In the genomic region with DNA sequence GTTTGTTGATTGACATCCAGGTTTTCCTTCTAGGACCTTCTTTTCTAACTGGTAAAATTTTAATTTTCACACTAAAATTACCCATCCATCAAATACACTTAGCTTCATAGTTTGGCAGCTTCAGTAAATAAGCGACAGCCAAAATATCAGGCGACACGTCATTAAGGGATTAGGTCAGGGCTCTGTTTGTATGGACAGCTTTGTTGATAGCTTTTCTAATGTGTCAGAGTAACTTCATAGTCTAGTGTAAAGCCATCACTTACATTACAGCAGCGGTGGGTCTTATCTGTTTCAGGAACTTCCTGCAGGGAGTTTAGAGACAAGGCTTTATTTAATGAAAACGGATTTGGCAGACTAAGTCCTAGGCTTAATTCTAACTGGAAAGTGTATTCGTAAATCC, we compare ENCODE assay signal across 19 mouse cellular contexts.
DNase-seq lines count a peak whose midpoint lies in the region; ATAC-seq and TF ChIP-seq lines count a peak whose summit lies in the region.
"Had no signal": no experiment of that assay in that cellular context is flagged by ENCODE, and none has a peak within 500 bp of the region (broad histone marks: within the 10 kb centered on the region; RNA-seq: fewer than 3 reads in every experiment).

No protein-coding gene starts in this region.

- H3K4me1 ChIP-seq in heart, postnatal 0 days (ENCODE audit: control insufficient read depth, insufficient read depth): no peaks in the 10 kb centered on the region
- H3K4me1 ChIP-seq in midbrain, embryonic 11.5 days (ENCODE audit: control insufficient read depth, insufficient read depth, low read length): peaks cover 5% of the 10 kb centered on the region
- H3K4me1 ChIP-seq in midbrain, embryonic 15.5 days: peaks cover 6% of the 10 kb centered on the region
- H3K4me1 ChIP-seq: embryonic facial prominence, embryonic 10.5 days; embryonic facial prominence, embryonic 12.5 days had no signal

- H3K27me3 ChIP-seq in heart, postnatal 0 days (ENCODE audit: control insufficient read depth, insufficient read depth, low read length): no peaks in the 10 kb centered on the region
- no peaks in the 10 kb centered on the region for H3K27me3 ChIP-seq in midbrain, embryonic 11.5 days (ENCODE audit: control insufficient read depth, insufficient read depth, low read length)
- no peaks in the 10 kb centered on the region for H3K27me3 ChIP-seq in midbrain, embryonic 15.5 days (replicated peaks)
- H3K27me3 ChIP-seq: embryonic facial prominence, embryonic 12.5 days; forebrain, embryonic 12.5 days; forebrain, embryonic 15.5 days had no signal

- ATAC-seq in heart, postnatal 0 days (ENCODE audit: insufficient read depth, low read depth): no peak
- no peak for ATAC-seq in midbrain, embryonic 11.5 days (ENCODE audit: low FRiP score)
- ATAC-seq in midbrain, embryonic 15.5 days (replicated peaks): no peak
- ATAC-seq: forebrain, postnatal 0 days had no signal

- H3K4me3 ChIP-seq in heart, postnatal 0 days (ENCODE audit: low read depth, low read length): no peak overlapping the region
- H3K4me3 ChIP-seq in midbrain, embryonic 11.5 days (ENCODE audit: low read depth, low read length): no peak overlapping the region
- no peak overlapping the region for H3K4me3 ChIP-seq in midbrain, embryonic 15.5 days
- H3K4me3 ChIP-seq: embryonic facial prominence, embryonic 10.5 days; embryonic facial prominence, embryonic 12.5 days; forebrain, embryonic 12.5 days; forebrain, embryonic 15.5 days had no signal

- WGBS in heart, postnatal 0 days: 44% methylated on average over 6 of the region's 6 CpGs
- 85% methylated on average over 6 of the region's 6 CpGs for WGBS in midbrain, embryonic 11.5 days
- WGBS in midbrain, embryonic 15.5 days: 76% methylated on average over 6 of the region's 6 CpGs

- TF ChIP-seq POLR2A in brain, embryonic 14.5 days (IDR thresholded peaks at IDR 0.05; ENCODE audit: borderline replicate concordance, extremely low read depth, insufficient read depth, insufficient read length, poor library complexity, severe bottlenecking): no peak

- H3K36me3 ChIP-seq in heart, postnatal 0 days (replicated peaks; ENCODE audit: control insufficient read depth, insufficient read depth, low read length): no peaks in the 10 kb centered on the region
- H3K36me3 ChIP-seq in midbrain, embryonic 11.5 days (ENCODE audit: control insufficient read depth, insufficient read depth, low read length): no peaks in the 10 kb centered on the region
- no peaks in the 10 kb centered on the region for H3K36me3 ChIP-seq in midbrain, embryonic 15.5 days (replicated peaks)
- H3K36me3 ChIP-seq: embryonic facial prominence, embryonic 10.5 days; embryonic facial prominence, embryonic 12.5 days; forebrain, embryonic 12.5 days; forebrain, embryonic 15.5 days had no signal

- H3K4me2 ChIP-seq in heart, postnatal 0 days (ENCODE audit: low read depth, low read length): no peak overlapping the region
- H3K4me2 ChIP-seq in midbrain, embryonic 11.5 days: no peak overlapping the region
- H3K4me2 ChIP-seq in midbrain, embryonic 15.5 days: no peak overlapping the region
- H3K4me2 ChIP-seq: embryonic facial prominence, embryonic 12.5 days; forebrain, embryonic 12.5 days; forebrain, embryonic 15.5 days had no signal

- H3K9me3 ChIP-seq in heart, postnatal 0 days (replicated peaks; ENCODE audit: control insufficient read depth, low read length): no peaks in the 10 kb centered on the region
- no peaks in the 10 kb centered on the region for H3K9me3 ChIP-seq in midbrain, embryonic 11.5 days (ENCODE audit: control insufficient read depth, low read length)
- H3K9me3 ChIP-seq in midbrain, embryonic 15.5 days: no peaks in the 10 kb centered on the region
- H3K9me3 ChIP-seq: embryonic facial prominence, embryonic 10.5 days; embryonic facial prominence, embryonic 12.5 days; forebrain, embryonic 12.5 days; forebrain, embryonic 15.5 days had no signal

- no peak for TF ChIP-seq EP300 in heart, postnatal 0 days (IDR thresholded peaks at IDR 0.05; ENCODE audit: low read depth)

- no peak overlapping the region for H3K9ac ChIP-seq in heart, postnatal 0 days (replicated peaks; ENCODE audit: low read depth, low read length)
- H3K9ac ChIP-seq in midbrain, embryonic 11.5 days (ENCODE audit: low read length): no peak overlapping the region
- H3K9ac ChIP-seq in midbrain, embryonic 15.5 days: no peak overlapping the region
- H3K9ac ChIP-seq: embryonic facial prominence, embryonic 12.5 days; forebrain, embryonic 12.5 days; forebrain, embryonic 15.5 days; forebrain, postnatal 0 days had no signal

- H3K27ac ChIP-seq in heart, postnatal 0 days (ENCODE audit: low read depth): no peak overlapping the region
- no peak overlapping the region for H3K27ac ChIP-seq in midbrain, embryonic 11.5 days (ENCODE audit: low read depth, low read length)
- H3K27ac ChIP-seq in midbrain, embryonic 15.5 days: no peak overlapping the region
- H3K27ac ChIP-seq: embryonic facial prominence, embryonic 10.5 days; embryonic facial prominence, embryonic 12.5 days; forebrain, embryonic 12.5 days; forebrain, embryonic 15.5 days had no signal

- DNase-seq in heart, postnatal 0 days (ENCODE audit: low spot score): peak; percentile 6
- DNase-seq in heart, adult 11 months: no peak
- DNase-seq in midbrain, embryonic 11.5 days (ENCODE audit: low spot score, missing footprints): peak; percentile 76
- peak; percentile 35 for DNase-seq in brain, embryonic 14.5 days (ENCODE audit: low read depth)
- no peak for DNase-seq in urinary bladder, postnatal 10 days (ENCODE audit: low spot score)
- DNase-seq: adrenal gland, adult 2 months; adrenal gland, postnatal 10 days; adrenal gland, postnatal 25 days; cerebellum, adult 11-12 months; cerebellum, adult 2 months; cerebellum, adult 9-10 months; cerebellum, postnatal 10 days; cerebellum, postnatal 25 days; forebrain, postnatal 0 days had no signal

- TF ChIP-seq CTCF in heart, postnatal 0 days (IDR thresholded peaks at IDR 0.05; ENCODE audit: low read depth): no peak
- no peak for TF ChIP-seq CTCF in brain, embryonic 14.5 days (IDR thresholded peaks at IDR 0.05; ENCODE audit: borderline replicate concordance, extremely low read depth, insufficient read depth, insufficient read length)

Comparison
In these comparisons a context has a peak if more than half of its experiments do, and no peak if none do; other contexts are left out.
1. DNase-seq: peak in heart, postnatal 0 days (single experiment), midbrain, embryonic 11.5 days (single experiment) and brain, embryonic 14.5 days (single experiment); none in heart, adult 11 months (single experiment) and urinary bladder, postnatal 10 days (single experiment).